Mouse (Mus musculus): Measurements from ENCODE around the gene Gm28374. TPM values are rescaled to one million over a fixed set of nuclear protein-coding genes. Genes with fewer than 3 reads are reported as not detected.

Gene Gm28374
- polyA plus RNA-seq, 1 experiment from 2014 or later = 2.0 TPM

DNA sequence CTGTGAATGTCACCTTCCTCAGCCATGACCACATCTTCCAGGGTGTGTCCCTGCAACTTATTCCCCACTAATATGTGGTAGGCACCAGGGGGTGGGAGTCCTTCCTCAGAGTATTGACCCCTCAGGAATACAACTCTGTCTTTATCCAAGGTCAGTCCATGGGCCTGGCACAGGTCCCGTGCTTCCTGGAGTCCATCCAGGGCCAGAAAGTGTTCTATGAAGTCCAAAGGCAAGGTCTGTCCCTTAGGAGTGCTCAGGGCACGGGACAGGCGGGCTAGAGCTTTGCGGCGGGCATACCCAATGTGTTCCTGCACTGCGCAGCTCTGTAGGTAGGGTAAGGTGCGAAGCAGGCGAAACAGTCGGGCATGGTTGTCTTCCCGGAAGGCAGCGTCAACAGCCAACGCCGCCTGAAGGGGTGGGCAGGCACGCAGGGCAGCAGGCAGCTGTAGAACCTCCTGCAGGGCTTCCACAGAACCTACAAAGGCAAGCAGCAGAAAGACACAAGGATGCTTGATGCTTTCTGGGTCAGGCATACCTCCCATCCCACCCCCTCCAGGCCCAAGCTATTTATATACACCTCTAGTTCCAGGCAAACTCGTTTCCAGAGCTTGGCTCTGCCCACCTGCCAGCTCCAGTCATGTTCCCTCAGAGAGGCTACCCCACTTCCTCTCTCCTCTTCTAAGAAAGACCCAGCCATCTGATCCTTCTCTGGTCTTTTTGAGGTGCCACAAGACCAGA is 34.2 kb upstream of the Gm28374 start:
- Histone ChIP-seq H3K36me3 (replicated peaks) (peaks cover 60% of the 10 kb centered on the region), H3K27ac (replicated peaks) (no peak overlapping the region), H3K9me3 (no peaks in the 10 kb centered on the region), H3K27me3 (replicated peaks; ENCODE audit: low read depth, poor library complexity, severe bottlenecking) (no peaks in the 10 kb centered on the region), H3K4me3 (peak overlapping the region; percentile 94), H3K4me1 (peaks cover 30% of the 10 kb centered on the region)
- DNase-seq (ENCODE audit: low spot score) = no peak
- 89% methylated on average over 15 of the region's 15 CpGs for WGBS

DNA sequence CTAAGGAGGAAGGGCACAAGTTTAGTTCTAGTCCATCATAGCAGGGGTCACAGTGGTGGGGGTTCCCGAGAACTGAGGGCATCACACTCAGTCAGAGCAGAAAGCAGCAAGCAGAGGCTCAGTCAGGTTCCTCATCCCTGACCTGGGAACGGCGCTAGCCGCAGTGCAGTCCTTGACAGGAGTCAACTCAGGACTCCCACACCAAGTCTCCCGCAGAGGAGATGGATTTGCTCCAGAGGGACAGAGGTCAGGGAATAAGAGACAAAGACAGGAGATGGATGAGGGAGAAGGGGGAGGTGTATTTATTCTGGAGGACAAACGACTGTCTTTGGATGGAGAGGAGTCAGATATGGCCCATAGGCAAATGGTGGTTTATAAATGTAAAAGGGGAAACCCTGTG is 31.1 kb upstream of the Gm28374 start:
- Histone ChIP-seq H3K27me3 (replicated peaks; ENCODE audit: low read depth, poor library complexity, severe bottlenecking) (no peaks in the 10 kb centered on the region), H3K36me3 (replicated peaks) (peaks cover 64% of the 10 kb centered on the region), H3K9me3 (no peaks in the 10 kb centered on the region), H3K4me3 (no peak overlapping the region), H3K27ac (replicated peaks) (no peak overlapping the region), H3K4me1 (peaks cover 13% of the 10 kb centered on the region)
- DNase-seq (ENCODE audit: low spot score) = no peak
- WGBS = 75% methylated on average over 6 of the region's 6 CpGs

DNA sequence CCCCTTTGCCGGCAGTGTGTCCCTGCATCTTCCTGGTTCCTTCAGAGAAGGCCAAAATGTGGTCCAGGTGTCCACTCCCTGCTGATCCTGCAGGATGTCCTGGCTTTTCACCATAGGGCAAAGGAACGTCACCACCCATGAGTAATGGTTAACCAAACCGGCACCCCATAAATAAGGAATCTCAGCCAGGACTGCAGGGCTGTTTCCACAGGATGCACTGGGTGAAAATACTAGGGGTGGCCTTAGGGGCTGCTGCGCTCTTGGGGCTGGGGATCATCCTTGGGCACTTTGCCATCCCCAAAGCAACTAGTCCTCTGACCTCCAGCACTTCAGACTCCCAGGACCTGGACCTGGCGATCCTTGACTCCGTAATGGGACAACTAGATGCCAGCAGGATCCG is 23.5 kb upstream of the Gm28374 start, which contains the start of gene Naaladl1:
Naaladl1 (plus strand) TSS at position 197 of the 400 bp plus-strand sequence.
- H3K9me3 ChIP-seq = no peaks in the 10 kb centered on the region
- no peak for DNase-seq (ENCODE audit: low spot score)
- H3K4me3 ChIP-seq = 0 out of 2 replicates have a peak within 1 kb of the TSS, but pooled peaks have one; percentile 8
- H3K4me1 ChIP-seq = peaks cover 25% of the 10 kb centered on the region
- H3K27ac ChIP-seq (replicated peaks) = no peak within 1 kb of the TSS
- WGBS = 87% methylated on average over 7 of the region's 7 CpGs
- no peaks in the 10 kb centered on the region for H3K27me3 ChIP-seq (replicated peaks; ENCODE audit: low read depth, poor library complexity, severe bottlenecking)
- 0 out of 2 replicates have a peak, but pooled peaks cover 11% of the 10 kb centered on the region for H3K36me3 ChIP-seq (replicated peaks)

DNA sequence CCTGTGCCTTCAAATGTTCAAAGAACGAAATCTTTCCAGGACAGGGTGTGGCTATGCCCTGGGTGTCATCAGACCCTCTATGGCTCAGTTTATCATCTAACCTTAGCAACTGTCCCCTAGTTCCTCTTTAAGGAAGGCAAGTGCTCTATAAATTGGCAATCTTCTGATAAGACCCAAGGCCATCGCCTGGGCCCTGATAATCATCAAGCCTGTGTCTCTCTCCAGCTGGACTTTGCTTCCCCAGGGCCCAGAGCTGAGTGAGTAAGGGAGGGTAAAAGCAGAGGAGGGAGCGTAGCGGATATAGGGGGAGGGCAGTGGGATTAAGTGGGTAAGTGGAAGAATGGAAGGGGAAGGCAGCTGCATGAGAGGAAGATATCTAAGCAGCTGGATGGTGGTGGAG is 22.4 kb upstream of the Gm28374 start:
- H3K27me3 ChIP-seq (replicated peaks; ENCODE audit: low read depth, poor library complexity, severe bottlenecking) = no peaks in the 10 kb centered on the region
- DNase-seq (ENCODE audit: low spot score) = no peak
- H3K36me3 ChIP-seq (replicated peaks) = peaks cover 21% of the 10 kb centered on the region
- peaks cover 27% of the 10 kb centered on the region for H3K4me1 ChIP-seq
- H3K27ac ChIP-seq (replicated peaks) = no peak overlapping the region
- H3K9me3 ChIP-seq = no peaks in the 10 kb centered on the region
- H3K4me3 ChIP-seq = no peak overlapping the region
- 83% methylated on average over 4 of the region's 4 CpGs for WGBS

DNA sequence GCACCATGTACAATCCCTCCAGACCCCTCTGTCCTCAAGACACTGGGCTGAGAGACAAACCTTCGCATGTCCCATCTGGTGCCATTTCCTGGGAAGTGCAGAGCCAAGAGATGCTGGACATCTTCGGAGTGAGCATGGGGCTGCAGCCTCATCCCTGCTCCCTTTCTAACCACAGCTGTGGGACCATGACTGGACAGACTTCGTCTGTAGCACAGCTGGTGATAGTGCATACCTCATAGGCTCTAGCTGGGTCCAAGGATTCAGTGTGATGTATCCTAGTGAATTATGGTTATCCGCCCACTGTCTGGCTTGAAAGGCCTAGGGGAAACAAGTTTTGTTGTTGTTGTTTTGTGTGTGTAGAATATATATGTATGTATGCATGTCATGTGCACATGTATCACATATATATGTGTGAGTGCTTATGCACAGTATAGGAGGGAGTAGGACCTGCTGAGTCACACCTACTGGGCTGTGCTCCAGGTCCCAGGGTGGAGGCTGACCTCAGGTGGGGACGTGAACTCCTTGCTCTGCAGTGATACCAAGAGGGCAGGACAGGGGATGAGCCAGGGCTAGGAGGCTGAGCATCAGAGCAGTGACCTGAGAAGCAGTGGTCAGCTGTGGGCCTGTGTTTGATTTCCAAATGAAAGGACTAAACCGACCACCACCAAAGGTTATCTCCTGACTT is 20.3 kb upstream of the Gm28374 start:
- Histone ChIP-seq H3K4me3 (no peak overlapping the region), H3K9me3 (no peaks in the 10 kb centered on the region), H3K27me3 (replicated peaks; ENCODE audit: low read depth, poor library complexity, severe bottlenecking) (no peaks in the 10 kb centered on the region), H3K4me1 (peaks cover 27% of the 10 kb centered on the region), H3K27ac (replicated peaks) (peak overlapping the region; percentile 70), H3K36me3 (replicated peaks) (peaks cover 35% of the 10 kb centered on the region)
- DNase-seq (ENCODE audit: low spot score) = no peak
- WGBS = 80% methylated on average over 6 of the region's 6 CpGs

DNA sequence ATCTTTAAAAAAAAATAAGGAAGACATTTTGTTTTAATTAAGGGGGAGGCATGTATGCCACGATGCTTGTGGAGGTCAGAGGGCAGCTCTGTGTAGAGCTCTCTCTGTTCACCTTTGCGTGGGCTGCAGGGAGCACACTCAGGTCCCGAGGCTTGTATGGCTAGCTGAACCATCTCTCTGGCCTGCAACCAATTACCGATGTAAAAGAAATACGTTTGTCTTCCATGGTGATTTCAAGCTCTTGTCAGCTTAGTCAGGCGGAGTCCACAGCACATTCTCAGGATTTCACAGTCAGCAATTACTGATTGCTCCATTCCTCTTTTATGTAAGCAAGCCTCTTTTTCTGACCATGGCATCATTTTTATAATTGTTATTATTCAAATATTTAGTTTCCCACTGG is 19.1 kb upstream of the Gm28374 start:
- no peaks in the 10 kb centered on the region for H3K9me3 ChIP-seq
- H3K27ac ChIP-seq (replicated peaks) = no peak overlapping the region; the same call in 1 of the 2 replicates
- peaks cover 45% of the 10 kb centered on the region for H3K36me3 ChIP-seq (replicated peaks)
- no peaks in the 10 kb centered on the region for H3K27me3 ChIP-seq (replicated peaks; ENCODE audit: low read depth, poor library complexity, severe bottlenecking)
- no peak overlapping the region for H3K4me3 ChIP-seq
- 32% methylated on average over 6 of the region's 6 CpGs for WGBS
- H3K4me1 ChIP-seq = peaks cover 21% of the 10 kb centered on the region
- DNase-seq (ENCODE audit: low spot score) = peak; percentile 26

DNA sequence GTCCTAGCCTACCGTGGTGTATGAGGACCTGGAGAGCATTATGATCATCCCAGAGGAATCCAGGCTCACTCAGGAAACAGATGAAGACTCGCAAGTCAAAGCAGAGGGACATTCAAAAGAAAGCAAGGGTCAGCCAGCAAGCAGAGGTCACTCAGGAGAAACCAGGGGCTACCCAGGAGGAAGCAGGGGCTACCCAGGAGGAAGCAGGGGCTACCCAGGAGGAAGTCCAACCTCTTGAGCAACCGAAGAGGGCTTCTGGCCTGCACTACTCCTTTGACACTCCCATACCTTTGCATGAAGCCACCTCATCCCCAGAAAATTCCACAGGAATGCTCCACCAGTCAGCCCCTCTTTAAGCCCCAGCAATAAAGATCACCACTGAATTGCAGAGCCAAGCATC is 15.8 kb upstream of the Gm28374 start:
- no peaks in the 10 kb centered on the region for H3K9me3 ChIP-seq
- H3K4me1 ChIP-seq = peaks cover 15% of the 10 kb centered on the region
- H3K36me3 ChIP-seq (replicated peaks) = peaks cover 73% of the 10 kb centered on the region
- WGBS = 92% methylated on average over 3 of the region's 3 CpGs
- no peak for DNase-seq (ENCODE audit: low spot score)
- H3K27ac ChIP-seq (replicated peaks) = no peak overlapping the region
- no peaks in the 10 kb centered on the region for H3K27me3 ChIP-seq (replicated peaks; ENCODE audit: low read depth, poor library complexity, severe bottlenecking)
- H3K4me3 ChIP-seq = no peak overlapping the region

DNA sequence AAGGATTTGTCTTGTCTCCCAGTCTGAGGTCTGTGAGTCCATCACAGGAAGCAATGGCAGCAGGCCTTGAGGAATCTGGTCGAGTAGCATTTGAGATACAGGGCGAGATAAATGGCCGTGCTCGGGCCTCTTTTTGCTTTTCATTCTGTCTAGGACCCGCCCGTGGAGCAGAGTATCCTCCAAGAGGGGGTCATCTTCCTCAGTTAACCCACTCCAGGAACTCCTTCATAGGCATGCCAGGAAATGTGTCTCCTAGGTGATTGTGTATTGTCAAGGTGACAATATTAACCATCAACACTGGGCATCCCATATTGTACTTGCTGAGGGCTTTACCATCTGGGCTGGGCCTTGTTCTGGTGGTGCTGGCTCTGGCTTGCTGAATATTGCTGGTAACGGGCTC is 12.1 kb upstream of the Gm28374 start, which contains the start of gene AC131692.1:
AC131692.1 (plus strand) TSS at position 301 of the 400 bp plus-strand sequence.
- no peaks in the 10 kb centered on the region for H3K27me3 ChIP-seq (replicated peaks; ENCODE audit: low read depth, poor library complexity, severe bottlenecking)
- no peaks in the 10 kb centered on the region for H3K4me1 ChIP-seq
- WGBS = 95% methylated on average over 7 of the region's 7 CpGs
- no peaks in the 10 kb centered on the region for H3K9me3 ChIP-seq
- no peak within 1 kb of the TSS for H3K4me3 ChIP-seq
- no peak within 1 kb of the TSS for H3K27ac ChIP-seq (replicated peaks)
- no peak for DNase-seq (ENCODE audit: low spot score)
- H3K36me3 ChIP-seq (replicated peaks) = peaks cover 97% of the 10 kb centered on the region

DNA sequence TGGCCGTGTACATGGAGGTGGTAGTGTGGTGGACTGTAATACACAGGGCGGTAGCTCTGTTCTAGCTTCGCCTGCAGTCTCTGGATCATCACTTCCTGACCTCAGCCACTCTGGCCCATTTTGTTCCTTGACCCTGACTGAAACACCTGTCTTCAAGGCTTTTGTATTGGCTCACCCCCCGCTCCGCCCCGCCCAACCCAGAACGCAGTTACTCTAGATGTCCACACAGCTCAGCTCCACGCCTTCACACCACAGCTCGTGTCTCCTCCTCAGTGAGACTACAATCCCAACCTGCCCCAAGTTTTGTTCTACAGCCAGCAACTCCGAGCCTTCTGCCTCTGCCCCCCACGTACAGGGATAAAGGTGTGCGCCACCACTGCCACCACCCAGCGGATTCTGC is 6.8 kb upstream of the Gm28374 start:
- H3K36me3 ChIP-seq (replicated peaks) = peaks cover 78% of the 10 kb centered on the region
- no peak for DNase-seq (ENCODE audit: low spot score)
- no peaks in the 10 kb centered on the region for H3K27me3 ChIP-seq (replicated peaks; ENCODE audit: low read depth, poor library complexity, severe bottlenecking)
- no peak overlapping the region for H3K4me3 ChIP-seq
- peaks cover 18% of the 10 kb centered on the region for H3K4me1 ChIP-seq
- H3K9me3 ChIP-seq = no peaks in the 10 kb centered on the region
- H3K27ac ChIP-seq (replicated peaks) = no peak overlapping the region
- WGBS = 94% methylated on average over 13 of the region's 13 CpGs

DNA sequence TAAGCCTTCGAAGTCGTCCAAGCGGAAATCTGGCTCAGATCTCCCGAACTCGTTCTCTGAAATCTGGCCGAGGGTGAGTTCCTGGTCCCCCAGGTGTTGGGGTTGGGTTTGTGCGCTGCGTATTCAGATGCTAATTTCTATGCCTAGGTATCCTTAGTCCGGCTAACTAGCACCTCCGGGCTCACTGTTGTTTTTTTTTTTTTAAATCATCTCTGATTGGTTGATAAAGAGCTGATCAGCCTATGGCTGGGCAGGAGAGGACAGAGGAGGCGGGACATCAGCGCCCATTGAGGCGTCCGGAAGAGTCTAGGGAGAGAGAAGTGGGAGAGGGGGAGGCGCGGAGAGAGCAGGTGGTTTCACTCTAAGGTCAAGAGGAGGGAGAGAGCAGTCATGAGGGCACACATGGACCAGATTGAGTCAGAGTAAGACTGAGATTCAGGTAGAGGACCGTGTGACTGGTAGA is 3.4 kb upstream of the Gm28374 start:
- Histone ChIP-seq H3K4me3 (peak overlapping the region; percentile 90), H3K4me1 (peaks cover 24% of the 10 kb centered on the region), H3K36me3 (replicated peaks) (peaks cover 77% of the 10 kb centered on the region), H3K9me3 (no peaks in the 10 kb centered on the region), H3K27ac (replicated peaks) (peak overlapping the region; percentile 90), H3K27me3 (replicated peaks; ENCODE audit: low read depth, poor library complexity, severe bottlenecking) (no peaks in the 10 kb centered on the region)
- WGBS = under 1% methylated on average over 17 of the region's 17 CpGs
- DNase-seq (ENCODE audit: low spot score) = peak; percentile 83

DNA sequence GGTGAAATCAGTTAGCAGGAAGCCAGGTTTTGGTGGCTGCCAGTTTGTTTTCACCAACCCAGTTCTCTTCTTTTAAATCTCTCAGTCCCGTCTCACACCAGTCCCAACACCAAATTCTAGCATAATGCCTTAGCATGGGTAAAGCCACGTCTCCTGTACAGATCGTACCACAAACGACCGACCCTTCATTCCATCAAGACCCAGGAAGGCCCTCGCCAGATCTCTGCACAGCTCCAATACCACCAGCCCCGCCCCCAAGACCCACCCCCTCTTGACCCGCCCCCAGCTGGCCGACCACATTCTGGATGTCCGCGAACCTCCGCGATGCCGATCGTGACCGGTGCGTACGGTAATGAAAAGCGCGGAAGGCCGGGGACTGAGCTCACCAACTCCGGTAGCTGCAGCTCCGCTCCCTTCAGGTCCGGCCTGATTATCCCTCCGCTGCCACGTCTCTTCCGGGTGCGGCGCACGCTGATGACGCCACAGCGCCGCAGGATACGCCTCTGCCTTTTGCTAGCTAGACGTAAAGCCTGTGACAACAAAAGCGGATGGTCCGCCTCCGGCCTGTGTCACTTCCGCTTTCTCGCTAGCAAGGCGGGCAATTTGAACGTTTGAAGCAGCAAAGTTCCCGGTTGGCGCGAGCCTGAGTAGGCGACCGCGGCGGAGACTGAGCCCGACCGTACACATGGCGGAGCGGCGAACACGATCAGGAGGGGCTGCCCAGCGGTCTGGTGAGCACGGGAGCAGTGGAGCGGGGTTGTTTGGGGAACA is 2.6 kb upstream of the Gm28374 start, which contains the start of the genes Zfpl1 and Cdca5:
Zfpl1 (minus strand) TSS at position 479 of the 771 bp plus-strand sequence.
Cdca5 (plus strand) TSS at position 506 of the 771 bp plus-strand sequence.
- peaks cover 24% of the 10 kb centered on the region for H3K4me1 ChIP-seq
- peak within 1 kb of the TSS; percentile 90 for H3K27ac ChIP-seq (replicated peaks)
- WGBS = under 1% methylated on average over 58 of the region's 58 CpGs
- no peaks in the 10 kb centered on the region for H3K9me3 ChIP-seq
- peaks cover 77% of the 10 kb centered on the region for H3K36me3 ChIP-seq (replicated peaks)
- H3K27me3 ChIP-seq (replicated peaks; ENCODE audit: low read depth, poor library complexity, severe bottlenecking) = no peaks in the 10 kb centered on the region
- DNase-seq (ENCODE audit: low spot score) = peak; percentile 98
- peak within 1 kb of the TSS; percentile 90 for H3K4me3 ChIP-seq

DNA sequence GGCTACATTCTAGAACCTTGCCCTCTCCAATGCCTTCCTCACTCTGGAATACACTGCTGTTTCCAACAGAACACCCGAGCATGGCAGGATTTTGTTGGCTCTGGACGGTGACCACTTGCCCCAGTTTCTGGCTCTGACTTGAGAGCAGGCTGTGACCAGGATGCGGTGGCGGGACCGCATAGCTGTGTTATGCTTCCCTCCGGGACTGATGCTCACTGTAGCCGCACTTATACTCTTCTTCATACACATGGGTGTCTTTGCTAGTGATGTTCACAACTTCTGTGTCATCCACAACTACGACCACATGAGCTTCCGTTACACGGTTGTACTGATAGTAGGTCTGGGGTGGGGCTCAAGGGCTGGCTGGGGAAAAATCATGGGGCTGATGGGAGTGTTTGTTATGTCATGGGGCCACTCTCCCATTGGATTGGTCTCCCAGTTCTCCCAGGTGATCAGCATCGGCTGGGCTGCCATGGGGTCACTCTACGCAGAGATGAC is 2.0 kb downstream of the Gm28374 start, which contains the start of gene Tmem262:
Tmem262 (plus strand) TSS at position 51 of the 498 bp plus-strand sequence.
- Histone ChIP-seq H3K27ac (replicated peaks) (no peak within 1 kb of the TSS), H3K27me3 (replicated peaks; ENCODE audit: low read depth, poor library complexity, severe bottlenecking) (no peaks in the 10 kb centered on the region), H3K4me3 (no peak within 1 kb of the TSS; the same call in 1 of the 2 replicates), H3K9me3 (no peaks in the 10 kb centered on the region), H3K36me3 (replicated peaks) (peaks cover 51% of the 10 kb centered on the region), H3K4me1 (peaks cover 30% of the 10 kb centered on the region)
- DNase-seq (ENCODE audit: low spot score) = no peak
- 93% methylated on average over 12 of the region's 12 CpGs for WGBS
